Mouse (Mus musculus) kidney, postnatal 4 days (tissue): Measurements from ENCODE around the gene Tbx6.
A peak's percentile ranks its signal among the peaks of the same experiment; 100 is the strongest.
"Not testable (repeated sequence)": the region's sequence is repeated elsewhere in the genome, so short reads cannot be mapped to it uniquely, and the experiment has no call there.

ENCODE experiments used
- DNase-seq, 2 experiments: peaks; one replicate each; pipeline ENCODE4 v3.0.0; 2021; ENCODE audit warnings: mixed read lengths in 2 of 2

Gene Tbx6

DNA sequence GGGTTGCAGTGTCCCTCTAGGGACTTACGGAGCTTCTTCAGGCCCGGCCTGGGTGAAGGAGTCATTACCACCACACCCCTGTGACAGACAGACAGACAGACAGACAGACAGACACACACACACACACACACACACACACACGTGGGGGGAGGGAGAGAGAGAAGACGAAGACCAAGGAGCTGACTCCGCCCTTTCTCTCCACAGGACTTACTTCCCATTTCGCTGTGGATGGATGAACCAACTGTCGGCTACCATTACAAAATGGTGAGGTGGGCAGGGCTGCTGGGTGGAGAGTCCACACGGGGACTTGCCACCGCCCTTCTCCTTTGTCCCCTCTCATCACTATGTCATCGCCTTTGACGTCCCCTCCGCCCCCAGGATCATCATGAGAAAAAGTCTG, 10.5 kb upstream of the Tbx6 start:
- DNase-seq, result no peak

DNA sequence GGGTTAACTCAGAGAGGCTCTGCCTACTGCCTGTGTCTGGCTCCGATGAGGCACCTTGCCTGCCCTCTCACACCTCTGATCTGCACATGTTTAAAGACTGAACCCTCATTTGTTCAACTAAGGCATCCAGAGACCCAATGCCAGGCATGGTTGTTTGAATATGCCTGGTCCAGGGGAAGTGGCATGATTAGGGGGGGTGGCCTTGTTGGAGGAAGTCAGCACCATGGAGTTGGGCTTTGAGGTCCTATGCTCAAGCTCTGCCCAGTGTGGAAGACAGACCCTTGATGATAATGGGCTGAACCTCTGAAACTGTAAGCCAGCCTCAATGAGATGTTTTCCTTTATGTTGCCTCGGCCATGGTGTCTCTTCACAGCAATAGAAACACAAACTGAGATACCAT, 7.9 kb upstream of the Tbx6 start:
- no peak for DNase-seq

GRCm38 (mm10) chr7:126774463-126774862, 6.8 kb upstream of the Tbx6 start:
- no peak for DNase-seq

DNA sequence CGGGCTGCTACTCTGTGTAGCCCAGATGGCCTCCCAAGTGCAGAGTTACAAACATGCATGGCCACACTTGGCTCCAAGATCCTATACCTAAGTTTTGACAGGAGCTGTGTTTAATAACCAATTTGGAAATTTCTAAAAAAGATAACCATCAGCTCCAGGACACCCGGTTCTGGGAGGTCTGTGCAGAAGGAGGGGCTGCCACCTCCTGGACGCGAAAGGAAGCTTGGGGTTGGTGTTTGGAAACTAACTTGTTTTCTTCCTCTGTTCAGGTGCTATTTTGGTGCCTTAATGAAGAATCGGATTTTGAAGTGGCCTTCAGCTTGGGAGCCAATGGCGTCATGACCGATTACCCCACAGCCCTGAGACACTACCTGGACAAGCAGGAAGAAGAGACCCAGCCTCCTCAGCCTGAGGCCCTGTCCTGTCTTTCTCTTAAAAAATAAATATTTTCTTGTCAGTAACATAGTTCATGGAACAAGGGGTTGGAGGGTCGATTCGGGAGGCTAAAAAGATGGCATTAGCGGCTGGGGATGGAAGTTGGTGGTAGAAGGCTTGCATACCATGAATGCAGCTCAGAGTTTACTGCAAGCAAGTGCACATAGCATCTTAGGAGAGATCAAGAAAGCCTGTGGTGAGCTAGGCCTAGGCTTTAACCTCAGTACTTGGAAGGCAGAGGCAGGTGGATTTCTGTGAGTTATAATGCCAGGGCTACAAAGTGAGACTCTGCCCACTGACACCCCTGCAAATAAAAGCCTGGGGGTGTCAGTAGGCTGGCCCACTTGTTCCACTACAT, 5.9 kb upstream of the Tbx6 start:
- DNase-seq, result peak in 1 of 2 experiments; percentile 42

- DNase-seq, result peak in 1 of 2 experiments; percentile 28
Observed at GRCm38 (mm10) chr7:126775978-126776234, 5.4 kb upstream of the Tbx6 start.

DNA sequence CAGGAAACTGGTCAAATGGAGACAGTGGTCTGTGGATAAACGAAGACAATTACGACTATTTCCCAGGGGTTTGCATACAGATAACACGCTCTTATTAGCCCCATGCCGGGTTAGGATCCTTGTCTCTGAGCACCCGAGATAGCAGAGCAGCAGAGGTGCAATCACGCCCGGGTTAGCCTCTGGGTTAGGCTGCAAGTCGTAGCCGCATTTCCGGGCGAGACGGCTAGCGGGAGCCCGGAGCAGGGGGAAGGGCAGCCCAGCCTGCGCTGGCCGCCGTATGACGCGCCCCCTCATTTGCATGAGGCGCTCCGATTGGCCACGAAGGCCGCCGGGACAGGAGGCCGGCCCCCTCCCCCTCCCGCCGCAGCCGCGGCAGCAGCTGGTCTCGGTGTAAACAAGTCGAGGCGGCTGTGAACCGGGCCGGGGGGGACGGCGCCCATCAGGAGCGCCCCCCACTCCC, 4.7 kb upstream of the Tbx6 start, which contains the start of gene Ypel3:
Gene Ypel3 (plus strand): TSS at position 358 of the 460 bp plus-strand sequence.
- peak; percentile 96 to 98 for DNase-seq

DNA sequence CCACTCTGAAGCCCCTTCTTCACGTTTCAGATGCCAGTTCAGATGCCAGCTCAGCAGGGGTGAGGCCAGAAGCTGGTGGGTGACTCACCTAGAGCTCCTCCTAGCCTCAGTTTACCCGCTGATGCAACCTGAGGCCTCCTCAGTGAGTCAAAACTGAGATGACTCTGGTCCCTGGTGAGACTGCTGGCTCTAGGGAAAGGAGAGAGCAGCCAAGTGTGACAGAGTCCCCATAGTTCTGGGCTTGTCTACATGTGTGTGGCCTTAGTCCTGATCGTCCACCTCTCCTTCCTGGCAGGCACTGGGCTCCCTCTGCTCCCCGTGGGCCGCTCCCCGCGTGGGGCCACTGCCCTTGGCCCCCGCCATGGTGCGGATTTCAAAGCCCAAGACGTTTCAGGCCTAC, 3.8 kb upstream of the Tbx6 start:
- peak in 1 of 2 experiments; percentile 54 for DNase-seq

DNA sequence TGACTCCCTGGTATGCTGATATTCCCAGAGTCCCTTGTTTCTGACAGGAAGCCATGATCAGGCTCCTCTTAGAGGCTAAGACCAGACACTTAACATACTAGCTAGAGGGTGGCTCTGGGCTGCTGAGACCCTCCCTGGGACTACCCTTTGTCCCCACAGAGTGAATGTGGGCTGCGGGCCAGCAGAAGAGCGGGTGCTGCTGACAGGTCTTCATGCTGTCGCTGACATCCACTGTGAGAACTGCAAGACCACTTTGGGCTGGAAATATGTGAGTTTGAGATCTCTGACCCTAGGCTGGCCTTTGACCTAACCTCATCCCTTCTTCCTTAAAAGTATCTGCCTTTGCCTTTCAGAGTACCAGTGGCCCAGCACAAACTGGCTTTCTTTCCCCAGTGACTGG, 3.1 kb upstream of the Tbx6 start:
- no peak for DNase-seq

GRCm38 (mm10) chr7:126779101-126779500, 2.2 kb upstream of the Tbx6 start:
- not testable (repeated sequence) for DNase-seq

- DNase-seq, result peak; percentile 94
Observed at GRCm38 (mm10) chr7:126779983-126780970, 1.0 kb upstream of the Tbx6 start.

- DNase-seq, result no peak
Observed at GRCm38 (mm10) chr7:126781661-126782370, 533 bp downstream of the Tbx6 start.

- DNase-seq, result no peak
Observed at GRCm38 (mm10) chr7:126782693-126783092, 1.4 kb downstream of the Tbx6 start.

DNA sequence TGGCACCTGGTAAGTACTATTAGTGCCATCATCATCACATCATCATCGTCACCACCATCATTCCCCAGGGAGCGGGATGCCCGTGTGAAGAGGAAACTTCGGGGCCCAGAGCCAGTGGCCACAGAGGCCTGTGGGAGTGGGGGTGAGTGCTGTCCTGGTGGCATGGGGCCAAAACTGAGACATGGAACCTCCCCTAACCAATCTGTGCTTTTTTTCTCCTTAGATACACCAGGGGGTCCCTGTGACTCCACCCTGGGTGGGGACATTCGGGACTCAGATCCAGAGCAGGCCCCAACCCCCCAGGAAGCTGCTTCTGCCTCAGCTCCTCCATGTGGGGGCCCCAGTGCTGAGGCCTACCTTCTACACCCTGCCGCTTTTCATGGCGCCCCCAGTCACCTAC, 3.2 kb downstream of the Tbx6 start:
- DNase-seq, result no peak

- DNase-seq, result no peak
Observed at GRCm38 (mm10) chr7:126785056-126785455, 3.8 kb downstream of the Tbx6 start.

DNA sequence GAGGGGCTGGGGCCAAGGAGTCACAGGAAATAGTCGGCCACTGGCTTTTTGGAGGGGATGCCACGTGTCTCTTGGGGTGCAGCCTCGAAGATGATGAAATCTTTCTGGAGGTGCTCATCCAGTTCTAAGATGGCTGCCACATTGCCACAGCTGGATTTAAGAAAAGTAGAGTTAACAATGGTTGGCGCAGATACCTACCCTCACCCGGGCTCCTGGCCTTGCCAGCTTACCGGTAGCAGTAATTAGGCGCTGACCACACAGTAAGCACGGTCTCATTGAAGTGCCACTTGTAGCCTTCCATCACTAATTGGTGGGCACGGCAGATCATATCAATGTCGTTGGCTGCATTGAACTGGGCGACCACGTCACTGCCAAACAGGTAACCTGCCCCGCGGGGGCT, 4.9 kb downstream of the Tbx6 start:
- DNase-seq, result no peak

DNA sequence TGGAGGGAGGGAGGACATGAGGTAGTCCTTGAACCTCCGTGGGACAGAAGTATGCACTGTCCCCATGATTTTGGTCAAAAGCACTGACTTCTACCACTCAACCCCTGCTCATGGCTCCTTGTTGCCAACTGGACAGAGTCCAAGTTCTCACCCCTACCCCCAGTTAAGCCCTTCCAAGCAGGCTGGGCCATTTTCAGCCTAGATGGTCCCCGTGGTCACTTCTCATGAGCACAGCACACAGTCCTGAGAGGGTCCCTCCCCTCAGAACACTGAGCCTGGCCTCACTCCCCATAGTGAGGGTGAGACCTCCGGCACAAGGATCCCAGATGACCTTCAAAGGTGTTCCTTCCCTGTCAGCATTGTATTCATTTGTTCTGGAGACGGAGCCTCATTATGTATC, 7.9 kb downstream of the Tbx6 start:
- no peak for DNase-seq

- DNase-seq, result peak; percentile 98 to 99
Observed at GRCm38 (mm10) chr7:126791851-126792720, 10.8 kb downstream of the Tbx6 start, which contains the start of gene Ppp4c. Gene Ppp4c, minus strand, starts transcription at chr7:126792496.

DNA sequence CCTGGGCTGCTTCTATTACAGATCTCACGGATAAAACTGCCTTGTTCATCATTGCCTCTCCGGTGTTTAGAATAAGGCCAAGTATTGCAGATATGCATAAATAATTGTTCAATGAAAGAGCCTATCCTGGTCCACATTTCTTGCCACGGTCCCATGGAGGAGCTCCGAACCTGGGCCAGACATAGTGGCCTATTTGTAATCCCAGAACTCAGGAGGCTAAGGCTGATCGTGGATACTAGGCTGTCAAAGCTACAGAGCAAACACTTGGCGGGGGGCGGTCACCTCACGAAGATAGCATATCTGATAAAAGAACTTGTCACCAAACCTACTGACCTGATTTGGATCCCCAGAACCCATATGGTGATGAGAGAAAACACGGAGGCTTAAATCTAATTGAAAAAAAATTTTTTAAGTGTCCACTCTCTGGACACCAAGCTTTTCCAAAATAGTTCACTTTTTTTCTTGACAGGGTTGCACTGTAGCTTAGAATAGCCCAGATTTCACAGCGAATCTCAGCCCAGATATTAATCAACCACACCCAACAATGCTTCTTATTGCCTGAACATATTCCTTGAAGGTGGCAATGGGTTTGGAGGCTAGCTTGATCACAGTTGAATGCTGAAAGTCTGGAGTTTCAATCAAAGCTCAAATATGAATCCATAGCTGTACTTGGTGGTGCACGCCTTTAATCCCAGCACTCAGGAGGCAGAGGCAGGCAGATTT, 11.6 kb downstream of the Tbx6 start:
- DNase-seq, result no peak

DNA sequence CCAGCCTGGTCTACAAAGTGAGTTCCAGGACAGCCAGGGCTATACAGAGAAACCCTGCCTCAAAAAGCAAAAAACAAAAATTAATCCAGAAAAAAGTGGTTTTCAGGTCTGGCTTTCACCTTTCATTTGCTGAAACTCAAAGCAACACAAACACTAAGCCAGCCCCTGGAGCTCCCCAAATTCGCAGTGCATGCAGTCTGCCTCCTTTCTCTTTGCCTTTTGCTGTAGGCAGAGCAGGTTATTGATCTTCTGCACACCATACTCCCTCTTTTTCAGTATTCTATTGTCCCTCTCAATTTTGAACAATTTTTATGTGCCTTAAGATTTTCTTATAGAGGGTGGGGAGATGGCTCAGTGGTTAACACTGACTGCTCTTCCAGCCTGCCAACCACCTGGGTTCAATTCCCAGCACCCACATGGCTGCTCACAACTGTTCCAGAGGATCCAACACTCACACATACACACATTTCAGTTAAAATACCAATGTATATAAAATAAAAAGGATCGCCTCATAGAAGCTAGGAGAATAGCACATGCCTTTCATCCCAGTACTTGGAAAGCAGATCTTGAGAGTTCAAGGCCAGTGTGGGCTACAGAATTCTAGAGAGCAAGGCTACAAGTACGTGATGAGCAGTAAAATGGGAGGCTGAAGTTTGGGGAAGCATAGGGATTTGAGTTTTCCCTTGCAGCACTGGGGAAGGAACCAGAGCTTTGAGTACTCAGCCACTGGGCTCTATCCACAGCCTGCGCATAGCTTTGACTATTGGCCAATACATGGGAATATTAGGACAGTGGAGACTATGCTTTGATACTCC, 12.4 kb downstream of the Tbx6 start:
- DNase-seq, result no peak

DNA sequence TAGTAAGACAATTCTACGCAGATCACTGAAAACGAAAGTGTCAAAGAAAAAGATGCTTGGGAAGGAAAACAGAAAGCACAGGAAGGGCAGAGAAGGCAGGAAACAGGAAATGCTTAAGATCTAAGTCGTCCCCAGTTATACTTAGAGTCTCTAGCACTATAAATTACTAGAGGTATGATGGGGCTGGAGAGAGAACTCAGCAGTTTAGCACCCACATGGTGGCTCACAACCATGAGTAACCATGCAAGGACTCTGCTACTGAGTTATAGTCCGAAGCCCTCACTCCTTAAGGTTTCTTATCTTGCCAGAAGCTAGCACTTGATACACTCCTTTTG, 13.0 kb downstream of the Tbx6 start:
- no peak for DNase-seq
